Mouse (Mus musculus): ENCODE results near the gene Fastk. TPM values are rescaled to one million over a fixed set of nuclear protein-coding genes. Genes with fewer than 3 reads are reported as not detected.

Fastk gene
- polyA plus RNA-seq, 1 experiment: 124 TPM

DNA sequence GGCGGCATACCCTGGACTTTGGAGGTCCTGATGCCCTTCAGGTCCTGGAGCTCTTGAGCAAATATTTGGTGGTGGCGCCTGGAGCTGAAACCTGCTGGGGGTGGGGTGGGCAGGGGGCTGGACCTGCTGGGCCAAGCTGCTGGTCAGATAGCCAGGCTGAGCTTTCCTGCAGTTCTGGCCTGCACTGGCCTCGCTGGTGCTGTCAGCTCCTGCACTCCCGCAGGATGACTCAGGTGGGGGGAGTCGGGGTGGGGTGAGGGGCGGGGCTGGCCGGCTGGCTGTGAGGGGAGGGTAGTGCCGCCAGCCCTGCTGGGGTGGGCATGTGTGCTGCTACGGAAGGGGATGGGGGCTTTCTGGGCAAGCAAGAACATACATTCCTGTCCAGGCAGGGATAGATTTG, 16.5 kb downstream of the Fastk start:
- Histone ChIP-seq H3K36me3 (ENCODE audit: control insufficient read depth, insufficient read depth) (peaks cover 20% of the 10 kb centered on the region), H3K79me2 (ENCODE audit: control insufficient read depth, insufficient read depth) (peaks cover 18% of the 10 kb centered on the region), H3K4me2 (ENCODE audit: low read depth) (no peak overlapping the region), H3ac (ENCODE audit: control insufficient read depth, insufficient read length) (no peak overlapping the region), H3K27me3 (ENCODE audit: control insufficient read depth, insufficient read depth, insufficient read length) (no peaks in the 10 kb centered on the region), H3K4me3 (no peak overlapping the region)
- TF ChIP-seq CEBPB (IDR thresholded peaks at IDR 0.05; ENCODE audit: insufficient read depth, poor library complexity, severe bottlenecking) (no peak), TCF12 (IDR thresholded peaks at IDR 0.05; ENCODE audit: insufficient read depth, poor library complexity, severe bottlenecking) (no peak), MYOG (IDR thresholded peaks at IDR 0.05; ENCODE audit: control insufficient read depth in 1 of 3, insufficient read depth in 1 of 3, insufficient read length in 2 of 3, low read depth in 2 of 3) (no peak), USF1 (IDR thresholded peaks at IDR 0.05; ENCODE audit: low read depth) (no peak), E2F4 (IDR thresholded peaks at IDR 0.05; ENCODE audit: insufficient read depth) (no peak), POLR2A (IDR thresholded peaks at IDR 0.05; ENCODE audit: insufficient read length, low read depth) (no peak), MYOD1 (IDR thresholded peaks at IDR 0.05; ENCODE audit: control insufficient read depth in 1 of 3, insufficient read length in 2 of 3, low read depth in 2 of 3) (no peak), MAX (IDR thresholded peaks at IDR 0.05; ENCODE audit: low read depth) (no peak), REST (IDR thresholded peaks at IDR 0.05; ENCODE audit: insufficient read depth, insufficient read length) (no peak), SRF (IDR thresholded peaks at IDR 0.05; ENCODE audit: control insufficient read depth, insufficient read length, low read depth) (no peak), TCF3 (IDR thresholded peaks at IDR 0.05; ENCODE audit: insufficient read length, low read depth) (no peak), POLR2AphosphoS2 (IDR thresholded peaks at IDR 0.05; ENCODE audit: insufficient read length, low read depth) (no peak)

GRCm38 (mm10) chr5:24427981-24428402, 17.1 kb downstream of the Fastk start:
- TF ChIP-seq E2F4 (IDR thresholded peaks at IDR 0.05; ENCODE audit: insufficient read depth) (no peak), POLR2AphosphoS2 (IDR thresholded peaks at IDR 0.05; ENCODE audit: insufficient read length, low read depth) (no peak), CEBPB (IDR thresholded peaks at IDR 0.05; ENCODE audit: insufficient read depth, poor library complexity, severe bottlenecking) (no peak), MYOG (IDR thresholded peaks at IDR 0.05; ENCODE audit: control insufficient read depth in 1 of 3, insufficient read depth in 1 of 3, insufficient read length in 2 of 3, low read depth in 2 of 3) (peak in 1 of 3 experiments; percentile 61), TCF12 (IDR thresholded peaks at IDR 0.05; ENCODE audit: insufficient read depth, poor library complexity, severe bottlenecking) (no peak)
- no peak overlapping the region for H3K4me3 ChIP-seq

GRCm38 (mm10) chr5:24427285-24427633, 17.8 kb downstream of the Fastk start:
- Histone ChIP-seq H3K4me2 (ENCODE audit: low read depth) (peak overlapping the region; percentile 94), H3ac (ENCODE audit: control insufficient read depth, insufficient read length) (no peak overlapping the region), H3K36me3 (ENCODE audit: control insufficient read depth, insufficient read depth) (peaks cover 11% of the 10 kb centered on the region), H3K4me3 (peak overlapping the region; percentile 95), H3K27me3 (ENCODE audit: control insufficient read depth, insufficient read depth, insufficient read length) (no peaks in the 10 kb centered on the region), H3K79me2 (ENCODE audit: control insufficient read depth, insufficient read depth) (peaks cover 27% of the 10 kb centered on the region)
- TF ChIP-seq TCF12 (IDR thresholded peaks at IDR 0.05; ENCODE audit: insufficient read depth, poor library complexity, severe bottlenecking) (no peak), MAX (IDR thresholded peaks at IDR 0.05; ENCODE audit: low read depth) (no peak)

More at GRCm38 (mm10) chr5:24427981-24428402, 17.1 kb downstream of the Fastk start:
- Histone ChIP-seq H3K79me2 (ENCODE audit: control insufficient read depth, insufficient read depth) (peaks cover 21% of the 10 kb centered on the region), H3ac (ENCODE audit: control insufficient read depth, insufficient read length) (no peak overlapping the region), H3K36me3 (ENCODE audit: control insufficient read depth, insufficient read depth) (peaks cover 16% of the 10 kb centered on the region), H3K27me3 (ENCODE audit: control insufficient read depth, insufficient read depth, insufficient read length) (no peaks in the 10 kb centered on the region), H3K4me2 (ENCODE audit: low read depth) (no peak overlapping the region)

DNA sequence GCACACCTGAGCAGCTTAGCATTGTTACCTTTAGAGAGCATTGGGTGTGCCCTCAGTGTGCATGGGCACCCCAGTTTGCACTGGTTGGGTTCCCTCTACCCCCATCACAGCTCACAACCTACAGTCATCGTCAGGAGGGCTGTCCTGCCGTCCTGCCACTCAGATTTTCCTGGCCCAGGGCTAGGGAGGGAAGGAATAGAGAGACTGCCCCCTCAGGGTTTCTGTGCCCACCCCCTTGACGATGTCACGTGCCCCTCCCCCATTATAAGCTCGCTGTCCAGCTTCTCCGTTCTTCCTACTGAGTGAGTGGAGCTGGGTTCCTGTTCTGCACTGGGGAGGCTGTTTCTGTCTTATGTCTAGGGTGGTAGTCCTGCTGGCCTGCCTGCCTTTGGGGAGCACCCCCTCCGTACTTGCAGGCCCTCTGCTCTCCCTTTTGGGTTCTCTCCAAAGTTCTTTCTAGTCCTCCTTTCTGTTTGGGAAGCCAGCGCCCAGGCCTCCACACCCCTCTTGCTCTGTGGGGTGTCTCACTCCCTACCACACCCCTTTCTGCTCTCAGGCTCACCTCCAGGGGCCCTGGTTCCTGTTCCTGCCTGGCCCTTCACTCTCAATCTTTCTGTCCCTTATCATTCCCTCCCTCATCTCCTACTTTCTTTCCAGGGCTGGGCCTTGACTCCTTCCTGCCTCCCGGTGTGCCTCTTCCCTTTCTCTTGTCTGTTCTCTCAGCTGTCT, 18.4 kb downstream of the Fastk start:
- Histone ChIP-seq H3K27me3 (ENCODE audit: control insufficient read depth, insufficient read depth, insufficient read length) (no peaks in the 10 kb centered on the region), H3ac (ENCODE audit: control insufficient read depth, insufficient read length) (peak overlapping the region; percentile 55), H3K36me3 (ENCODE audit: control insufficient read depth, insufficient read depth) (peaks cover 7% of the 10 kb centered on the region), H3K4me2 (ENCODE audit: low read depth) (peak overlapping the region; percentile 94), H3K79me2 (ENCODE audit: control insufficient read depth, insufficient read depth) (peaks cover 27% of the 10 kb centered on the region), H3K4me3 (peak overlapping the region; percentile 95)
- no peak for TF ChIP-seq USF1 (IDR thresholded peaks at IDR 0.05; ENCODE audit: low read depth)
- no peak for TF ChIP-seq SRF (IDR thresholded peaks at IDR 0.05; ENCODE audit: control insufficient read depth, insufficient read length, low read depth)
- no peak for TF ChIP-seq TCF12 (IDR thresholded peaks at IDR 0.05; ENCODE audit: insufficient read depth, poor library complexity, severe bottlenecking)
- TF ChIP-seq REST (IDR thresholded peaks at IDR 0.05; ENCODE audit: insufficient read depth, insufficient read length): no peak
- no peak for TF ChIP-seq CEBPB (IDR thresholded peaks at IDR 0.05; ENCODE audit: insufficient read depth, poor library complexity, severe bottlenecking)
- TF ChIP-seq POLR2AphosphoS2 (IDR thresholded peaks at IDR 0.05; ENCODE audit: insufficient read length, low read depth): no peak
- no peak for TF ChIP-seq MAX (IDR thresholded peaks at IDR 0.05; ENCODE audit: low read depth)
- no peak for TF ChIP-seq TCF3 (IDR thresholded peaks at IDR 0.05; ENCODE audit: insufficient read length, low read depth)
- no peak for TF ChIP-seq POLR2A (IDR thresholded peaks at IDR 0.05; ENCODE audit: insufficient read length, low read depth)
- no peak for TF ChIP-seq MYOD1 (IDR thresholded peaks at IDR 0.05; ENCODE audit: control insufficient read depth in 1 of 3, insufficient read length in 2 of 3, low read depth in 2 of 3)
- TF ChIP-seq E2F4 (IDR thresholded peaks at IDR 0.05; ENCODE audit: insufficient read depth): no peak
- no peak for TF ChIP-seq MYOG (IDR thresholded peaks at IDR 0.05; ENCODE audit: control insufficient read depth in 1 of 3, insufficient read depth in 1 of 3, insufficient read length in 2 of 3, low read depth in 2 of 3)

DNA sequence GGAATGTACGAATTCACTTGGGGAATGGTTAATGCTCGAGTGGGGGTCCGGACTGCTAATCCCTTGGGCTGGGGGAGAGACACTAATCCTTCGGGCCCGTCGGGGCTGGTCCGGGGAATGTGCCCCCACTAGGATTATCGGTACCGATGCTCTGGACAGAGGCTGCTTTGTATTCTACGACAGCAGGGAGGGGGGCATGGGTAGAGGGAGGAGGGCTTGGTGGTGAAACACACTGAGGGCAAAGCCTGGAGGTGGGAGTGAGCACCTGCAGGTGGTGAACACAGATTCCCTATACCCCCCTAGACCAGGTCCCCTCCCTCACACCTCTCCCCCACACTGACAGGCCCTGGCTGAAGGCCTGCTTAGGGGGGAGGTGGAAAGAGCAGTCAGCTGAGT, 19.1 kb downstream of the Fastk start:
- H3K36me3 ChIP-seq (ENCODE audit: control insufficient read depth, insufficient read depth): peaks cover 10% of the 10 kb centered on the region
- peak overlapping the region; percentile 55 for H3ac ChIP-seq (ENCODE audit: control insufficient read depth, insufficient read length)
- peaks cover 27% of the 10 kb centered on the region for H3K79me2 ChIP-seq (ENCODE audit: control insufficient read depth, insufficient read depth)
- H3K4me2 ChIP-seq (ENCODE audit: low read depth): peak overlapping the region; percentile 94
- peak overlapping the region; percentile 95 for H3K4me3 ChIP-seq
- no peaks in the 10 kb centered on the region for H3K27me3 ChIP-seq (ENCODE audit: control insufficient read depth, insufficient read depth, insufficient read length)
- TF ChIP-seq MYOG (IDR thresholded peaks at IDR 0.05; ENCODE audit: control insufficient read depth in 1 of 3, insufficient read depth in 1 of 3, insufficient read length in 2 of 3, low read depth in 2 of 3) (no peak), MYOD1 (IDR thresholded peaks at IDR 0.05; ENCODE audit: control insufficient read depth in 1 of 3, insufficient read length in 2 of 3, low read depth in 2 of 3) (no peak), CEBPB (IDR thresholded peaks at IDR 0.05; ENCODE audit: insufficient read depth, poor library complexity, severe bottlenecking) (no peak), MAX (IDR thresholded peaks at IDR 0.05; ENCODE audit: low read depth) (no peak), REST (IDR thresholded peaks at IDR 0.05; ENCODE audit: insufficient read depth, insufficient read length) (no peak), POLR2A (IDR thresholded peaks at IDR 0.05; ENCODE audit: insufficient read length, low read depth) (no peak), E2F4 (IDR thresholded peaks at IDR 0.05; ENCODE audit: insufficient read depth) (no peak), SRF (IDR thresholded peaks at IDR 0.05; ENCODE audit: control insufficient read depth, insufficient read length, low read depth) (no peak), TCF3 (IDR thresholded peaks at IDR 0.05; ENCODE audit: insufficient read length, low read depth) (no peak), TCF12 (IDR thresholded peaks at IDR 0.05; ENCODE audit: insufficient read depth, poor library complexity, severe bottlenecking) (no peak), POLR2AphosphoS2 (IDR thresholded peaks at IDR 0.05; ENCODE audit: insufficient read length, low read depth) (no peak), USF1 (IDR thresholded peaks at IDR 0.05; ENCODE audit: low read depth) (no peak)

All from myocyte (in vitro differentiated cells).